Mouse (Mus musculus) hindbrain, embryonic 11.5 days (tissue): Measurements from ENCODE around the gene Cdk5r2. TPM values are rescaled to one million over a fixed set of nuclear protein-coding genes. Genes with fewer than 3 reads are reported as not detected.

Source experiments
- ATAC-seq: fragments of 200-750 bp; cut with Nextera tagmentation; 2 replicates; pipeline ENCODE4 v1.8.0; 2017; ENCODE audit warnings: mild to moderate bottlenecking, moderate TSS enrichment, moderate library complexity; ENCODE audit not compliant: low FRiP score
- DNase-seq: peaks from one replicate; pipeline ENCODE4 v3.0.0-alpha.2; 2015; ENCODE audit warnings: low spot score
- H3K27ac ChIP-seq: fragments of 300-500 bp; sonication (generic); 2 replicates; pipeline ENCODE4 v1.5.1; 2014; ENCODE audit warnings: mild to moderate bottlenecking, low read depth, low read length
- H3K27me3 ChIP-seq: fragments of 300-500 bp; sonication (generic); 2 replicates; pipeline ENCODE4 v1.6.1; 2014; ENCODE audit warnings: mild to moderate bottlenecking, low read length, moderate library complexity, mixed read lengths; ENCODE audit not compliant: control insufficient read depth, insufficient read depth
- H3K36me3 ChIP-seq: fragments of 300-500 bp; sonication (generic); 2 replicates; pipeline ENCODE4 v1.6.1; 2014; ENCODE audit warnings: mild to moderate bottlenecking, low read length, moderate library complexity, mixed read lengths; ENCODE audit not compliant: control insufficient read depth, insufficient read depth
- H3K4me1 ChIP-seq: fragments of 300-500 bp; sonication (generic); replicated peaks from 2 replicates; pipeline ENCODE4 v1.6.1; 2014; ENCODE audit warnings: low read length, mixed read lengths; ENCODE audit not compliant: control insufficient read depth, insufficient read depth
- H3K4me2 ChIP-seq: fragments of 300-500 bp; sonication (generic); replicated peaks from 2 replicates; pipeline ENCODE4 v1.6.1; 2014; ENCODE audit warnings: mild to moderate bottlenecking, low read depth, low read length
- H3K4me3 ChIP-seq: fragments of 300-500 bp; sonication (generic); 2 replicates; pipeline ENCODE4 v1.5.1; 2014; ENCODE audit warnings: low read depth, low read length
- H3K9ac ChIP-seq: fragments of 300-500 bp; sonication (generic); 2 replicates; pipeline ENCODE4 v1.6.1; 2014; ENCODE audit warnings: low read depth, low read length
- H3K9me3 ChIP-seq: fragments of 300-500 bp; sonication (generic); 2 replicates; pipeline ENCODE4 v1.6.1; 2016; ENCODE audit warnings: low read length; ENCODE audit not compliant: control insufficient read depth
- WGBS: fragments of 180-500 bp; shearing (Covaris S2); extraction: QIAGEN DNeasy Blood & Tissue Kit; methylation state at CpG from one replicate; pipeline ENCODE4 v1.1.7; 2014; 5-methylcytosine and 5-hydroxymethylcytosine counted together
- polyA plus RNA-seq: library from polyadenylated mRNA; unstranded; fragments of >200 nt; fragmentation: Nextera tagmentation; extraction: Ambion mirVana; gene quantifications from 2 replicates; pipeline ENCODE4 v1.2.1, GENCODE M21; 2014

Gene Cdk5r2
- polyA plus RNA-seq, 1 experiment from 2014 or later: 5.3 TPM

DNA sequence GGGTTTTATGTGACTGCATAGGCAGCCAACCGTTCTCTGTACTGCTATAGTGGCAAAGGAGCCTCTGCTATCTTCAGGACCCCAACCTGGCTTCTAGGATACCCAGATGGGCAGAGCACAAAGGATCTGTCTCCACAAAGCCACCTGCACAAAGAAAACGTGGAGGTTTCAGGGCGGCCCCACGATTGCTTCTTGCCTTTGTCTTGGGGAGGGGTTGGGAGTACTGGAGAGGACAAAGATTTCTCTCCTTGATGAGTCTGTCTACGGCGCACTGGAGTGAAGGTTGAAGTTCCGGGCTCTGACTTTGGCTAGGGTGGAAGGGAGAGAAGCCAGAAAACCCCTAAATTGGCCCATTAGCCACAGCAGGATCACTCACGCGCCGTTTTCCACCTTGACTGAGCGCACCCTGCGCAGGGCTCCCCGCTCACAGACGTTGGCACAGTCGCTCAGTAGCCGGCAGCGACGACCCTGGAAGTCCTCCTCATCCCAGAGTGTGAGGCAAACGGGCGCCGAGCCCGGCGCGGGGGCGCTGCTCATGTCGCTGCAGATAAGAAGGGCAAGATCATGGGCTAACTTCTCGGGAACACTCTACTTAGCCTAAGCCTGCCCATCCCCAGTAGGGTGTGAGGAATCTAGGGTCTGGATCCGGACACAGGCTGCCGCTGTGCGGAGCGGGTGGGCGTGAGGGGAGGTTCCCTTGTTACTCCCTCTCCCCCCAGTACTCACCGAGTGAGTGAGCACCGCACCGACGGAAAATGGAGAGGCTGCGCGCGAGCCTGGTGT is 37.8 kb downstream of the Cdk5r2 start:
- Histone ChIP-seq H3K27me3 (peaks cover 82% of the 10 kb centered on the region), H3K36me3 (no peaks in the 10 kb centered on the region), H3K4me2 (peak overlapping the region; percentile 29; the same call in 1 of the 2 replicates), H3K9me3 (no peaks in the 10 kb centered on the region), H3K9ac (0 out of 2 replicates have a peak overlapping the region, but pooled peaks have one; percentile 9), H3K4me1 (no peaks in the 10 kb centered on the region), H3K4me3 (peak overlapping the region; percentile 14; the same call in 1 of the 2 replicates), H3K27ac (no peak overlapping the region)
- 1% methylated on average over 39 of the region's 39 CpGs for WGBS
- peak; percentile 48 for DNase-seq
- no peak for ATAC-seq

DNA sequence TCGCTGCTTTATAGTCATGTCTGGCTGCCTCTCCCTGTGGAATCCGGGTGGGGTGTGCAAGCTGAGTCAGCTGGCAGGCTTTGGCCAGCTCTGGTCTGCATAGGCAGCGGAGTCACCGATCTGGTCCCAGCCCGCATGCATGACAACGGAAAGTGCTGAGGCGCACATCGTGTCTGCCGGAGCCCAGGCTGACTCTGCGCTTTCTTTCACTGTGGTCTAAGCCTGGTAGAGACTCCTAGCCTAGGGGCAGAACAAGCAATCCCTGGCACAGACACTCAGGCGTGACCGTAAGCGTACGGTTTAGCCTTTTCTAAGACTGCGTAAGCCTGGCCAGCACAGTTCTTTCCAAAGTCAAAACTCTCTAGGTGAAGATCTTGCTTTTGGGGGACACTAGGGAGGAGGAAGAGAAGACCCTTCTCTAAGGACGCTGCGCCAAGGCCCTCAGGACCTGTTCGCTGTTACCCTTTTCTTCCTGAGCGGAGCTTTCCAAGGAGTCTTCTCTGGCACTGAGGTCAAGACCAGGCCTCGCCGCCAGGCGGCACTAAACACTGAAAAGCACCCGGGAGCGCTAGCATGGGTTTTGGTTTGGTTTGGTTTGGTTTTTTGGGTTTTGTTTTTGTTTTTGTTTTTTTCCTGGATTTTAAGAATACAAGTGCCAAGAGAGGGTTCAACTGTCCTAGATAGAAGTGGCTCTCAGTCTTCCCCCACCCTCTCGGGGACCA is 38.6 kb downstream of the Cdk5r2 start, which contains the start of gene Cryba2:
TSS of gene Cryba2 (minus strand) at position 10 of the 722 bp plus-strand sequence.
- H3K36me3 ChIP-seq: no peaks in the 10 kb centered on the region
- ATAC-seq (0 out of 2 replicates have a peak, but pooled peaks have one; percentile 46), DNase-seq (peak; percentile 85)
- H3K4me1 ChIP-seq: no peaks in the 10 kb centered on the region
- H3K27me3 ChIP-seq: peaks cover 84% of the 10 kb centered on the region
- no peaks in the 10 kb centered on the region for H3K9me3 ChIP-seq
- peak within 1 kb of the TSS; percentile 29; the same call in 1 of the 2 replicates for H3K4me2 ChIP-seq
- 4% methylated on average over 25 of the region's 25 CpGs for WGBS
- H3K27ac ChIP-seq: no peak within 1 kb of the TSS
- H3K4me3 ChIP-seq: peak within 1 kb of the TSS; percentile 14
- 0 out of 2 replicates have a peak within 1 kb of the TSS, but pooled peaks have one; percentile 9 for H3K9ac ChIP-seq

DNA sequence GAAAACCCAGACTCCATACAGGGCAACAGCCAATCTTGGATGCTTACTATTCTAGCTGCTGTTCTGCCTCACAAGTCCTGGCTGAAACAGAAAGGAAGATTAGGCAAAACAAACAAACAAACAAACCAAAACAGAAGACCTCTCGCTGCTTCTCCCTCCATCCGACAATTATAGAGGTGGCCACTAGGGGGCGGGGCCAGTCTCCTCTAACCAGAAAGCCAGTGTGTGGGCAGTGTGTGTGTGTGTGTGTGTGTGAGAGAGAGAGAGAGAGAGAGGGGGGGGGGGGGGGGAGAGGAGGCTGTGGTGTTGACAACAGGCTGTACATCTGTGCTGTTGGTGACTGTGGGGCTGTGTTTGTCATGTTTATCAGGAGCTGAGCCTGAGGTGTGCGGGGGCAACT is 40.2 kb downstream of the Cdk5r2 start:
- ATAC-seq: no peak
- DNase-seq: peak; percentile 82
- H3K4me2 ChIP-seq: no peak overlapping the region
- peaks cover 90% of the 10 kb centered on the region for H3K27me3 ChIP-seq
- WGBS: 15% methylated on average over 4 of the region's 4 CpGs
- H3K4me3 ChIP-seq: no peak overlapping the region
- H3K9me3 ChIP-seq: no peaks in the 10 kb centered on the region
- no peak overlapping the region for H3K27ac ChIP-seq
- no peaks in the 10 kb centered on the region for H3K36me3 ChIP-seq
- no peaks in the 10 kb centered on the region for H3K4me1 ChIP-seq
- H3K9ac ChIP-seq: no peak overlapping the region

DNA sequence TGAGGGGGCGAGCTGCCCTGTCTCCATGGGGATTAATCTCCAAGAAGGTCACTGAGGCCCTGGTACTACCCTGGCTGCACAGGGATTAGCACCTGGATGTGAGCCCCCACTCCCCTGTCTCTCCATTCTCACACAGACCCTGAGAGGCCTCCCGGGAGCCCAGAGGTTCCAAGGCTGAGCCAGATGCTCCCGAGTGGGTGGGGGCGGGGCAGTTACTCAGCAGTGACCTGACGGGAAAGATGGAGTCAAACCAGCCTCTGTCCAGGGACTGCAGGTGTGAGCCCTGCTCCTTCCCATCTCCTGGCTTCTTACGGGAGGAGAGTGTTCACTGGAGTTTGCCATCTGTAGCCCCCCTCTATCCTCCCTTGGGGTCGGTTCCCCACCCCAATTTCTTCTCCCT is 43.2 kb downstream of the Cdk5r2 start:
- no peak overlapping the region for H3K4me2 ChIP-seq
- no peaks in the 10 kb centered on the region for H3K36me3 ChIP-seq
- H3K9ac ChIP-seq: no peak overlapping the region
- WGBS: 2% methylated on average over 7 of the region's 7 CpGs
- H3K9me3 ChIP-seq: no peaks in the 10 kb centered on the region
- no peaks in the 10 kb centered on the region; the same call in 1 of the 2 replicates for H3K4me1 ChIP-seq
- H3K27me3 ChIP-seq: peaks cover 86% of the 10 kb centered on the region
- DNase-seq (no peak), ATAC-seq (no peak)
- no peak overlapping the region for H3K4me3 ChIP-seq
- H3K27ac ChIP-seq: no peak overlapping the region

DNA sequence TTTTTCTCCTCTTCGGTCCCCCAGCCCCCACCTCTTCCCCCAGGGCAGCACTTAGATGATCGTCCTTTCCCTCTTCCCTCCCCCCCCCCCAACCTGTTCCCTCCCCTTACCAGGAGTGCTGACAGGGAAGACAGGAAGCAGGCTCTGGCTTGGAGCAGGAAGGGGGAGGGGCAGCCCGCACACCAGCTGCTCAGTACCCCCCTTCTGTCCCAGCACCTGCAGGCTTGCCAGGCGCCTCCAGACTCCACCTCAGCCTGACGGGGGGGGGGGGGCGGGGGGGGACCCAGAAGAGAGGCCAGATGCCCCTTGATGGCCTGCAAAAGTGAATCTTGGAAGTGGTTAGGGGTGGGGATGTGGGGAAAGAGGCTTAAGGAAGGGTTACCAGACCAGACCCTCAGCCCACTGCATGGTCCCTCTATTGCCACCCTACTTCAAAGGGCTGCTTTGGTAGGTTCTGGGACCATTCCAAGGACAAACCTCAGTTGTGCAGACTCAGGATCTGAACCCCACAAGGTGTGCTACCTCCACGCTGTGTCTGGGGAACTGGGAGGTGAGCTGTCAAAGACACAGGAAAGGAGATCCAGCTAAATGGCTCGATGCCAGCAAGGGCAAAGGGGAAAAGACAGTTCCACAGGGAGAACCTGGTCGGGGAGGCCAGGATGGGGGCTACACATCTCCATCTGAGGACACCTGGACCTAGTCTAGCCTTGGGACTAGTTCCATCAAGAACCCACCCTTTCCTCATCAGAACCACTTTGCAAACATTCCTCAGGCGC is 44.1 kb downstream of the Cdk5r2 start:
- DNase-seq: no peak
- H3K4me1 ChIP-seq: no peaks in the 10 kb centered on the region; the same call in 1 of the 2 replicates
- H3K4me3 ChIP-seq: no peak overlapping the region
- WGBS: 15% methylated on average over 5 of the region's 10 CpGs
- ATAC-seq: no peak
- H3K36me3 ChIP-seq: no peaks in the 10 kb centered on the region
- peaks cover 81% of the 10 kb centered on the region for H3K27me3 ChIP-seq
- H3K4me2 ChIP-seq: no peak overlapping the region
- H3K9ac ChIP-seq: no peak overlapping the region
- H3K27ac ChIP-seq: no peak overlapping the region
- H3K9me3 ChIP-seq: no peaks in the 10 kb centered on the region

DNA sequence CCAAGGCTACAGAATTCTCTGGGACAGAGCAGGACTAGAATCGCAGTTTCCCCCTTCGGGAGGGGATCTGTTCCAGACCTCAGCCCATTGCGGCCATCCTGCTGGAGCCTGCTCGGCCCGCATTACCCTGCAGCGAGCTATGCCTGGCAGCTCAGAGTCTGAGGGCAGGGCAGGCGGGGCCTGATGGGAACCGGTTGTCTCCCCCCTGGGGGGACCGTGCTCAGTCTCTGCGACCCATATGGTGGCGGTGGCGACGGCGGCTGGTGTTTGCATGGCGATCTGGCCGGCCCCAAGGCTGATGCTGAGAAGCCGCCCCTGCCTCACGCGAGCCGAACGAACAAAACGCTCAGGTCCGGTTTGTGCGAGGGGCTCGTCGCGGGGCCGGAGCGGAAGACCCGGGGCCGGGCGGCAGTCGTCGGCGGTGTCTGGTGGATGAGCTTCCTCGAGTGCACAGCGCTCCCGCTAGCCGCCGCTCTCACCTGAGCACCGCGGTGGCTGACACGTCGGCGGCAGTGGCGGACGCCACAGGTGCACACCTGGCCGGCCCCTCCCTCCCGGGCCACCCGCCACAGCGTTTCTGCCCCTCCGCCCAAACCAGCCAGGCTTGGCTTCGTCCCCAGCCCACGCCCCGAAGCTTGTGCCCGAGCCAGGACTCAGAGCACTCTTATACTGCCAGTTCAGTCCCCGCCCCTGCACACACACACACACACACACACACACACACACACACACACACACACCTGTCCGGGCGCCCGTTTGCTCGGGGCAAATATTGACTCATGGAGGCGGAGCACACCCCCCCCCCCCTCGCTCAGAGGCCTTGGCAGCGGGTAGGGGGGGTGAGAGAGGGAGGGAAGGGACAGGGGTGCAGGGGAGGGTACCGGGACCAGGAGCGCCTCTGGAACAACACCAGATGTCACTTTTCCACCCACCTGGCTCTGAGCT is 45.9 kb downstream of the Cdk5r2 start:
- Histone ChIP-seq H3K27ac (no peak overlapping the region), H3K4me3 (peak overlapping the region; percentile 33), H3K4me1 (no peaks in the 10 kb centered on the region; the same call in 1 of the 2 replicates), H3K9me3 (no peaks in the 10 kb centered on the region), H3K4me2 (peak overlapping the region; percentile 54), H3K9ac (0 out of 2 replicates have a peak overlapping the region, but pooled peaks have one; percentile 19), H3K27me3 (peaks cover 68% of the 10 kb centered on the region), H3K36me3 (no peaks in the 10 kb centered on the region)
- ATAC-seq (0 out of 2 replicates have a peak, but pooled peaks have one; percentile 33), DNase-seq (peak; percentile 56)
- WGBS: 1% methylated on average over 63 of the region's 66 CpGs

DNA sequence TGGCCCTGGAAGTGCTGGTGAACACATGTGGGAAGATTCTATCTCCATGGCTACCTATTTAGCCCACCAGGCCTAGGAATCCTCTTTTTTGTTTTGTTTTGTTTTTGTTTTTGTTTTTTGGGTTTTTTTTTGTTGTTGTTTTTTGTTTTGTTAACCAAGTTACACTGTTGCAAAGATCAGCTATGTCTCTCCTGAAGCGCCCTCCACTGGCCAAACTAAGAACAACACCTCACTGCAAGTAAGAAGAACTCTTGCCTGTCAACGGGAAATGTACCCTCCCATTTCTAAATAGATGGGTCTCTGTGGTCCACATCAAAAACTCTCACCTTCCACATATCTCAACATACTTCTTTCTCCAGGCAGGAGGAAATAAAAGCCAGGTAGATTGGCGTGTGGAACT is 47.0 kb downstream of the Cdk5r2 start:
- Histone ChIP-seq H3K9me3 (no peaks in the 10 kb centered on the region), H3K36me3 (no peaks in the 10 kb centered on the region), H3K4me3 (no peak overlapping the region), H3K4me1 (no peaks in the 10 kb centered on the region; the same call in 1 of the 2 replicates), H3K9ac (no peak overlapping the region), H3K27ac (no peak overlapping the region), H3K4me2 (no peak overlapping the region), H3K27me3 (peaks cover 60% of the 10 kb centered on the region)
- ATAC-seq (no peak), DNase-seq (peak; percentile 77)
- WGBS: 3% methylated on average over 3 of the region's 3 CpGs
